Mouse (Mus musculus) left cerebral cortex, postnatal 36 days (tissue): ENCODE measurements at regions not wholly inside any gene's neighbourhood (a gene's known extent, or its start where the extent isn't known, plus 50 kb on each side); places are given as distances from the start of the nearest gene placed in this dataset.
"Not testable (repeated sequence)": the region's sequence is repeated elsewhere in the genome, so short reads cannot be mapped to it uniquely, and the experiment has no call there.

Experiments
- DNase-seq, 2 experiments: peaks; one replicate each; pipeline ENCODE4 v3.0.0; 2021 to 2022; ENCODE audit warnings: low spot score in 2 of 2, mixed read lengths in 1 of 2
- intact Hi-C: fragments of 180-260 bp; cut with DNase I; formaldehyde crosslinking; loops from one replicate; pipeline ENCODE4 v1.15.1; 2025

- not testable (repeated sequence) for DNase-seq
- intact Hi-C loops, result loop anchor here (10.0 kb wide), 1 partner anchor 363 kb away; no protein-coding TSS in a partner anchor
These were observed 191.4 kb upstream of the Hmga2 start for GRCm38 (mm10) chr10:120667678-120668031.

GRCm38 (mm10) chr10:120666985-120667677 is 190.9 kb upstream of the Hmga2 start:
- intact Hi-C loops, result loop anchor here (10.0 kb wide), 1 partner anchor 362 kb away; no protein-coding TSS in a partner anchor
- peak in 1 of 2 experiments; percentile 14 for DNase-seq

GRCm38 (mm10) chr10:120666202-120666860 is 190.1 kb upstream of the Hmga2 start:
- intact Hi-C loops, result loop anchor here (10.0 kb wide), 1 partner anchor 362 kb away; no protein-coding TSS in a partner anchor
- no peak for DNase-seq

GRCm38 (mm10) chr10:120665670-120666069 is 189.4 kb upstream of the Hmga2 start:
- intact Hi-C loops, result loop anchor here (10.0 kb wide), 1 partner anchor 361 kb away; no protein-coding TSS in a partner anchor
- no peak for DNase-seq

GRCm38 (mm10) chr10:120664419-120664818 is 188.2 kb upstream of the Hmga2 start:
- intact Hi-C loops, result loop anchor here (10.0 kb wide), 1 partner anchor 360 kb away; no protein-coding TSS in a partner anchor

GRCm38 (mm10) chr10:120663396-120663795 is 187.1 kb upstream of the Hmga2 start:
- no peak for DNase-seq
- intact Hi-C loops, result loop anchor here (10.0 kb wide), 1 partner anchor 359 kb away; no protein-coding TSS in a partner anchor

More at GRCm38 (mm10) chr10:120664419-120664818, 188.2 kb upstream of the Hmga2 start:
- DNase-seq, result no peak

GRCm38 (mm10) chr10:120660503-120660902 is 184.2 kb upstream of the Hmga2 start:
- intact Hi-C loops, result loop anchor here (10.0 kb wide), 1 partner anchor 356 kb away; no protein-coding TSS in a partner anchor
- DNase-seq, result no peak

- no peak for DNase-seq
- intact Hi-C loops, result no loop called here
These were observed 179.1 kb upstream of the Hmga2 start for GRCm38 (mm10) chr10:120655238-120655931.

GRCm38 (mm10) chr10:120652525-120653215 is 176.4 kb upstream of the Hmga2 start:
- no peak for DNase-seq
- intact Hi-C loops, result no loop called here

GRCm38 (mm10) chr10:120651845-120652244 is 175.6 kb upstream of the Hmga2 start:
- intact Hi-C loops, result no loop called here
- DNase-seq, result no peak

GRCm38 (mm10) chr10:120650336-120650735 is 174.1 kb upstream of the Hmga2 start:
- intact Hi-C loops, result no loop called here
- DNase-seq, result no peak

GRCm38 (mm10) chr10:120648741-120649140 is 172.5 kb upstream of the Hmga2 start:
- DNase-seq, result no peak
- intact Hi-C loops, result no loop called here

GRCm38 (mm10) chr10:120648031-120648430 is 171.8 kb upstream of the Hmga2 start:
- no peak for DNase-seq
- intact Hi-C loops, result no loop called here

GRCm38 (mm10) chr10:120647323-120647722 is 171.1 kb upstream of the Hmga2 start:
- DNase-seq, result no peak
- intact Hi-C loops, result no loop called here

GRCm38 (mm10) chr10:120646862-120647311 is 170.6 kb upstream of the Hmga2 start:
- no peak for DNase-seq
- intact Hi-C loops, result no loop called here

- no peak for DNase-seq
- intact Hi-C loops, result no loop called here
These were observed 164.6 kb upstream of the Hmga2 start for GRCm38 (mm10) chr10:120640847-120641246.

- DNase-seq, result no peak
- intact Hi-C loops, result no loop called here
These were observed 162.0 kb upstream of the Hmga2 start for GRCm38 (mm10) chr10:120638316-120638715.

GRCm38 (mm10) chr10:120635818-120636543 is 159.7 kb upstream of the Hmga2 start:
- intact Hi-C loops, result no loop called here

GRCm38 (mm10) chr10:120635194-120635593 is 158.9 kb upstream of the Hmga2 start:
- no peak for DNase-seq
- intact Hi-C loops, result no loop called here

More at GRCm38 (mm10) chr10:120635818-120636543, 159.7 kb upstream of the Hmga2 start:
- DNase-seq, result no peak
